Mouse (Mus musculus): Measurements from ENCODE around the gene Etv6.

- TF ChIP-seq EP300 (optimal IDR thresholded peaks at IDR 0.05) (no peak), CTCF (IDR thresholded peaks at IDR 0.05; ENCODE audit: low read depth) (no peak)
Measured at GRCm38 (mm10) chr6:134188719-134189118, 153.2 kb downstream of the Etv6 start.
